Mouse (Mus musculus): ENCODE results near the gene Olfr876.

DNA sequence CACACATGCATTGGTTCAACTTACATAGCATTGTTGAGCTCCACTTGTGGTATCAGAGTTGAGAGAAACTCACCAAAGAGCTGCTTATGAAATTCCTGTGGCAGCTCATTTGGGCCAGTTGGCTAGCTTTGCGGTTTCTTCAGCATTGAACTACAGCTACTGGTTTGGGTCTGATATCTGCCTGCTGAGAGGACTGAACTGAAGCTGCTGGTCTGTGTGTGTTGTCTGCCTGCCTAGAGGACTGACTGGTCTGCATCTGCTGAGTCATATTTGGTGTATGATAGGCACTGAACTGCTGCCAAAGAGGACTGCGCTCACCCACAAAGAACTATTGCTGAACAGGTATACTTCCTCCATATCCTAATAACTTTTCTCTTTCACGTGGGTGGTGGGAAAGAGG lies 5.6 kb downstream of the Olfr876 start:
- TF ChIP-seq CTCF (conservative IDR thresholded peaks at IDR 0.05; ENCODE audit: low read length) (no peak), NANOG (IDR thresholded peaks at IDR 0.05; ENCODE audit: borderline replicate concordance, low read length) (no peak)

All from E14TG2a.4 (cell line).